Mouse (Mus musculus): ENCODE data around the gene Cul1.

GRCm38 (mm10) chr6:47465400-47465799 is 12.2 kb downstream of the Cul1 start:
- TF ChIP-seq CTCF (IDR thresholded peaks at IDR 0.05; ENCODE audit: control insufficient read depth, insufficient read depth, insufficient replicate concordance, low read depth, low read length): no peak
- TF ChIP-seq POLR2A (IDR thresholded peaks at IDR 0.05; ENCODE audit: control insufficient read depth, low read depth, low read length): no peak

Data from testis, adult 2 months (tissue).